Mouse (Mus musculus): ENCODE data around the gene Taf9.

The Taf9 gene

DNA sequence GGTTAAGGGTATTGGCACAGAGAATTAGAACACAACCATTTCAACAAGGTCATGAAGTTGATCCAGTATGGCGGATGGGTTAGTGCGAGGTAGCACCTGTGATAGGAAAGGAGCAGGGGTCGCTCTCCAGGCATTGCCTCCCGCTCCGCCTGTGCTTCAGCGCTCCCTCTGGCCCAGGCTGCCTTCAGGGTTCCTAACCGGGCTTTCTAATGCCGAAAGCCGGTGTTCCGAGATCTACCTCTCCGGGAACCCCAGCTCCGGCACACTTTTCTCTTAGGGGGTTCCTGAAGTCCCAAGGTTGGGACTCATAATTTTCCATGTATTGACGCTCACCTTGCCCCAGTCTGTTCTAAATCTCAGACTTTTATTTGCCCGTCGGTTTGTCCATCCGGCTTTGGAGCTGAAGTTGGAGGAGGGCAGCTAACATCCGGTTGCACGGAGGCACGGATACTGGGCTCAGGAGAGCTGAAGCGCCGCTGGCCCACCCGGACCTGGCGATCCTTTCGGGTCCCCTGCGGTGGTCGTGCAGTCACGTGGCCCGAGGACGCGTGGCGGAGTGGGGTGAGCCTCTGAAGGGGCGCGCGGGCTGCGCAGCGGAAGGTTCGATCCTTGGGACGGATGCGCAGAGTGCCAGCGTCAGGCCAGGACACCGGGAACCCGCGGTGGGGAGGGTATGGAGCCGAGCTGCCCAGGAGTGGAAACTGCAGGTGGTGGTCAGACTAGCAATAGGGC lies 18.1 kb downstream of the Taf9 start, which contains the start of gene Ccdc125:
Ccdc125 (plus strand) TSS at position 427 of the 732 bp plus-strand sequence.
- DNase-seq (ENCODE audit: low read depth), result peak; percentile 76

DNA sequence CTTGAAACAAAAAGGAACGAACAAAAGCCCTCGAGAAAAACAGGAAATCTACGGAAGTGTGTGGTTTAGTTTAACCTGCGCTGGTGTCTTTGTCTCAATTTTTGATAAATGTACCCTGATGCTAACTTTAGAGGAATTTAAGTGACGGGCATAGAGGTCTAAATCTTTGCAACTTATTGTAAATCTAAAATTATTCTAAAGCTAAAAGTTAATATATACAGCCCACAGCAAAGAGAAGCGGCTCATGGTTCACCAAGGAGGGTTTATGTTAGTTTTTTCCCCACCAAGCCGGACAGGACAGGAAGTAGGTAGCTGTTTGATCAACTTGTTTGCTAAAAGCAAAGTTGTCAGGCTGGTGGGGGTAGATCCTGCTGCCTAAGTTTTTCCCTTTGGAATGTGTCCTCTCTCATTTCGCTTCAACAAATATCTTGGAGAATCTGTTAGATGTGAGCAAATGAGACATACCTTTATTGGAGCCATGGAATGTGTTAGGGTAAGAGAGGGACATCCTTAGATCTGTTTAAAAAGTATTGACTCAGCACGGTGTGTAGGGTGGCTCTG lies 18.9 kb downstream of the Taf9 start:
- peak; percentile 67 for DNase-seq (ENCODE audit: low read depth)

DNA sequence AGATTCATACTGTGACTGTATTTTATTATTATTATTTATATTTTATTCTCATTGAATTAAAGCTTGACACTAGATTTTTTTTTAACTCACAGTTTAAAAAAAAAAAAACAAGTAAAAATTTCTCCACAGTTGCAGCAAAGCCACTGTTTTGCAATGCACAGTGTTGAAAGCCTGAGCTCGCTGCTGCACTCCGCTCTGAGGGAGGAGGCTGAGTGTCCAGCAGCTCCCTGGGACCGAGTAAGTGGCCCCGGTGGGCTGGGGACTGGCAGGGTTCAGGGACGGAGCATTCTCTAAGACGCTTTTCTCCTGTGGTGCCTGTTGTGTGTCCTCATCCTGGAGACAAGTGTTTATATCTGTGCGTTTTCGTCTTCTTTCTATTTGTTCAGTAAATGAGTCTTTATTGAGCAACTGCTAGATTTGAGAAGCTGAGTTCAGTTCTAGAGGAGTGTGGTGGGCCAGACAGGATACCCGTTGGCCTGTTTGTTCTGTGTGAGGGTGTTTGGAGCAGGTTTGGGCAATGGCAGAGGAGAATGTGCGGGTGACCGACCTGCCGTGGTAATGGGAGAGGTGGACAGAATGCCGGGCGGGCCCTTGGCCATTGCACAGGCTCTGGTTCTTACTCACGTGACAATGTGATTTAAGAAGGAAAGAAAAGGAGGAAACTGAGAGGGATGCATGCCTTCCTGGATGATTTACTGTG lies 24.7 kb downstream of the Taf9 start:
- no peak for DNase-seq (ENCODE audit: low read depth)

DNA sequence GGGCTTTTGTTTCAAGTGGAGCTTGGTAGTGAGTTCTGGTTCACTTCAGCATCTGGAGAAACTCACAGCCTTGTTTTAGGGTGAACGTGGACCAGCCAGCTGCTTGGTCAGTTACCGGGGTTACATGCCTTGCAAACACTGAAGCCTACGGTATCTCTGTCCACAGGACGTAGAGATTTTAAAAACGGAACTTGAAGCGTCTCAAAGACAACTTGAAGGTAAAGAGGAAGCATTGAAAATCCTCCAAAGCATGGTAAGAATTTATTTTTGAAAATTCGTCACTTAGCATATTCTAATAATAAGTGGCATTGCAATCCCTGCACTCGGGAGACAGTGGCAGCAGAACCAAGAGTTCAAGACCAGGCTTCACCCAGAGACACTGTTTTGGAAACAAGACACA lies 30.2 kb downstream of the Taf9 start:
- DNase-seq (ENCODE audit: low read depth), result no peak

DNA sequence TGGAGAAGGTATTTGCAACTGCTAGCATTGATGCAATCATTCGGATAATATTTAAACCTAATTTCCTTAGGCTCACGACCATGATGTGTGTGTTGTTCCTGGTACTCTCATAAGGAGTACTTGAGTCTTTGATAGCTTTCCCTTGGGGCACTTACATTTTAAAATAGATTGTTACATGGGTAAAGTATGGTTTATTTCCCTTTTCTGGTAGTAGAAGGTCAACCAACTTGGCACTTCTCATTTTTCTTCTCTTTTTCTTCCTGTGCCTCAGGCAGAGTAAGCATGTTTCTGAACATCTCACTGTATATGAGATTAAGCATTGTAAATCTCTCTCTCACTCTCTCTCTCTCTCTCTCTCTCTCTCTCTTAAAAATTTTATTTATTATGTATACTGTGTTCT lies 31.5 kb downstream of the Taf9 start:
- DNase-seq (ENCODE audit: low read depth), result no peak

DNA sequence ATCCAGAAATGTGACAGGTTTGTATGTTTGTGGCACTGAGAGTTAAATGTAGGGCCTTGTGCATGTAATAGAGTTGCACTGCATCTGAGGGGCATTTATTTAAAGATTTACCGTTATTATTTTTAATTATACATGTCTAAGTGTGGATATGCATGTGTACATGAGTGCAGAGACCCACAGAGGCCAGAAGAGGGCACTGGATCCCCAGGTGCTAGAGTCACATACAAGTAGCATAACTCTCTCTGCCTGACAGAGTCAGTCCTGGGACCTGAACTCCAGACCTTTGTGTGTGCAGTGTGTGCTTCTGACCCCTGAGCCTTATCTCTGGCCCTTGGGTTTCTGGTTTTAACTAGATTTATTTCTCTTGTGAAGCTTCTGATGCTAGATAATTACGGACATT lies 33.0 kb downstream of the Taf9 start:
- peak; percentile 46 for DNase-seq (ENCODE audit: low read depth)

DNA sequence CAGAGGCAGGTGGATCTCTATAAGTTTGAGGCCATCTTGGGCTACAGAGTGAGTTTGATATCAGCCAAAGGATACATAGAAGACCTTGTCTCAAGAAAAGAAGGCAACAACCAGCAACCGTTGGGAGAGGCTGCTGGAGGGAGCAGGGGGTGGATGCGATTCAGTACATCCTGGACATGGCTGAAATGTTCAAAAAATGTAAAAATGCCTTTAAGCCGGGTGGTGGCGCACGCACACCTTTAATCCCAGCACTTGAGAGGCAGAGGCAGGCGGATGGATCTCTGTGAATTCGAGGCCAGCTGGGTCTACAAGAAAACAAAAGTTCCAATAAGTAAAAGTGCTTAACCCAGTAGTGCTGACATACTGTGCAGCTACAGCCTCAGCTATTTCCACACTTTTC lies 36.1 kb downstream of the Taf9 start:
- no peak for DNase-seq (ENCODE audit: low read depth)

DNA sequence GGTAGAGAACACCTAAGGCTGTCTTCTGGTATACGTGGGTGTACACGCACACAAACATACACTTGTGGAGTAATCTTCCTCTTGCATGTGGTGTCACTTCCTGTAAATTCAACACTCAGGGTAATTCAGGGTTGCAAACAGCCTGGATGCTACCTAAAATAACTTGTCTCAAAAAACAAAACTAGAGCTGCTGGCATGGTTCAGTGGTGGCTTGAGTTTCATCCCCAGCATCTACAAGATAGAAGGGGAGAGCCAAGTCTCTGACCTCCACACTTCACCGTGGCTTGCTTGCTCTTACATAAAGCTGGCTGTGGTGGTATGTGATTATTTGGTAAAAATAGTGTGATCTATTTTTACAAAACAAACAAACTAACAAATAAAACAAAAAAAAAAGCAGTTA lies 46.2 kb downstream of the Taf9 start:
- DNase-seq (ENCODE audit: low read depth), result no peak

DNA sequence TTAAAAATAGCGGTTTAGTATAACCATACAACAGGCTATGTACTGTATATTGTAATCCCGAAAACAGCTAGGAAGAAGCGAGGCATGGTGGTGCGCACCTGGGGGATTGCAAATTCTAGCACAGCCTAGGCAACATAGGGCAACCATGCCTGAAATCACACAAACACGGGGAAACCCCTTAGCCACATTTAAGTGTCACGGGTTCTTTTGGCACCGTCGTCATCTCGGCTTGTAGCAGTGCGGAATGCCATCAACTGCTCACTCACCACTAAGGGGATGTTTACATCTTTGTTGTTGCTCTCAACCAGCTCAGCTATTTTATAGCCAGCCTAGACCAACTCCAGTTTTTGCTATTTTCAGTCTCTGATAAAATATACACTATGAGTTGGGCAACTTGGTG lies 47.5 kb downstream of the Taf9 start:
- no peak for DNase-seq (ENCODE audit: low read depth)

DNA sequence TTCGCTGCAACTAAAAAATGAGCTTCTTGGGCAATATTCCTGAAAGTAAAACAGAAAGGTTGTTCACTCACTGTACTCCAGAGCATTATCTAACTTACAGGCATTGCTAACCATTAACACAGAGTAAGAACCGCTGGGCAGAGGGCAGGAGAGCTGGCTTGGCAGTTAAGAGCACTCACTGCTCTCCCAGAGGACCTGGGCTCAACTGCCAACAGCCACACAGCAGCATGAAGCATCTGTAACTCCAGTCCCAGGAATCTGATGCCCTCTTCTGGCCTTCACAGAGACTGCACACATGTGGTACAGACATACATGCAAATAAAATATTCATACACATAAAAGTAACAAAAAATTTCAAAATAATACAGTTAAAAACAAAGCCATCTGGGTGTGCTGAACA lies 52.1 kb downstream of the Taf9 start:
- no peak for DNase-seq (ENCODE audit: low read depth)
